Mouse (Mus musculus) c-Kit-positive CD71-positive TER-119-negative erythroid progenitor cells, embryonic 14.5 days (primary cell): ENCODE data around the gene Krt9.
A peak's percentile ranks its signal among the peaks of the same experiment; 100 is the strongest.
"Not testable (repeated sequence)": the region's sequence is repeated elsewhere in the genome, so short reads cannot be mapped to it uniquely, and the experiment has no call there.

Source experiments
- DNase-seq: peaks from one replicate; pipeline ENCODE4 v3.0.0-alpha.2; 2013; ENCODE audit warnings: low read depth

The Krt9 gene

GRCm38 (mm10) chr11:100192992-100193391 is at the start of gene Krt9:
TSS of gene Krt9 (minus strand) at chr11:100193246.
- no peak for DNase-seq

GRCm38 (mm10) chr11:100240272-100240671 is 47.2 kb upstream of the Krt9 start:
- DNase-seq = not testable (repeated sequence)

GRCm38 (mm10) chr11:100221741-100222140 is 28.7 kb upstream of the Krt9 start:
- no peak for DNase-seq

- DNase-seq = no peak
Observed at GRCm38 (mm10) chr11:100219304-100219703, 26.3 kb upstream of the Krt9 start.

- DNase-seq = no peak
Observed at GRCm38 (mm10) chr11:100208542-100208941, 15.5 kb upstream of the Krt9 start.

- no peak for DNase-seq
Observed at GRCm38 (mm10) chr11:100207498-100207897, 14.5 kb upstream of the Krt9 start, which contains the start of gene Krt14. TSS of gene Krt14 (minus strand) at chr11:100207548.

GRCm38 (mm10) chr11:100203448-100203847 is 10.4 kb upstream of the Krt9 start:
- peak; percentile 7 for DNase-seq

GRCm38 (mm10) chr11:100202906-100203305 is 9.9 kb upstream of the Krt9 start:
- no peak for DNase-seq

GRCm38 (mm10) chr11:100200104-100200820 is 7.2 kb upstream of the Krt9 start:
- peak; percentile 20 for DNase-seq

- peak; percentile 6 for DNase-seq
Observed at GRCm38 (mm10) chr11:100198666-100199065, 5.6 kb upstream of the Krt9 start.

GRCm38 (mm10) chr11:100191820-100192219 is 1.2 kb downstream of the Krt9 start:
- DNase-seq = no peak

- no peak for DNase-seq
Observed at GRCm38 (mm10) chr11:100186736-100187135, 6.3 kb downstream of the Krt9 start.

GRCm38 (mm10) chr11:100181725-100182124 is 11.3 kb downstream of the Krt9 start:
- no peak for DNase-seq

- no peak for DNase-seq
Observed at GRCm38 (mm10) chr11:100179260-100179659, 13.8 kb downstream of the Krt9 start.

- no peak for DNase-seq
Observed at GRCm38 (mm10) chr11:100178307-100178706, 14.7 kb downstream of the Krt9 start.

- no peak for DNase-seq
Observed at GRCm38 (mm10) chr11:100176791-100177190, 16.3 kb downstream of the Krt9 start.

- DNase-seq = peak; percentile 28
Observed at GRCm38 (mm10) chr11:100168765-100169762, 24.0 kb downstream of the Krt9 start.

GRCm38 (mm10) chr11:100168071-100168470 is 25.0 kb downstream of the Krt9 start:
- DNase-seq = no peak

GRCm38 (mm10) chr11:100164392-100164791 is 28.7 kb downstream of the Krt9 start:
- no peak for DNase-seq

GRCm38 (mm10) chr11:100157908-100158477 is 35.1 kb downstream of the Krt9 start:
- DNase-seq = no peak

GRCm38 (mm10) chr11:100157331-100157730 is 35.7 kb downstream of the Krt9 start:
- DNase-seq = no peak

GRCm38 (mm10) chr11:100155497-100156255 is 37.4 kb downstream of the Krt9 start:
- no peak for DNase-seq
